Mouse (Mus musculus) embryonic facial prominence, embryonic 10.5 days (tissue): Measurements from ENCODE around the gene Crxos. TPM values are rescaled to one million over a fixed set of nuclear protein-coding genes. Genes with fewer than 3 reads are reported as not detected.

Source experiments
- DNase-seq: peaks from one replicate; pipeline ENCODE4 v3.0.0-alpha.2; 2017; ENCODE audit warnings: low spot score
- H3K27ac ChIP-seq: fragments of 300-500 bp; sonication (generic); replicated peaks from 2 replicates; pipeline ENCODE4 v1.5.1; 2016; ENCODE audit warnings: mild to moderate bottlenecking
- H3K27me3 ChIP-seq: fragments of 300-500 bp; sonication (generic); replicated peaks from 2 replicates; pipeline ENCODE4 v1.6.1; 2016; ENCODE audit warnings: low read depth, mild to moderate bottlenecking; ENCODE audit not compliant: poor library complexity, severe bottlenecking
- H3K36me3 ChIP-seq: fragments of 300-500 bp; sonication (generic); replicated peaks from 2 replicates; pipeline ENCODE4 v1.6.1; 2016; ENCODE audit warnings: mild to moderate bottlenecking, moderate library complexity
- H3K4me1 ChIP-seq: fragments of 300-500 bp; sonication (generic); 2 replicates; pipeline ENCODE4 v1.6.1; 2016
- H3K4me3 ChIP-seq: fragments of 300-500 bp; sonication (generic); 2 replicates; pipeline ENCODE4 v1.5.1; 2016; ENCODE audit warnings: mild to moderate bottlenecking, moderate library complexity
- H3K9me3 ChIP-seq: fragments of 300-500 bp; sonication (generic); 2 replicates; pipeline ENCODE4 v1.6.1; 2016; ENCODE audit warnings: mild to moderate bottlenecking
- WGBS: fragments of 180-500 bp; shearing (Covaris S2); methylation state at CpG from one replicate; pipeline ENCODE4 v1.1.7; 2016; 5-methylcytosine and 5-hydroxymethylcytosine counted together
- polyA plus RNA-seq: library from polyadenylated mRNA; unstranded; fragments of >200 nt; fragmentation: Nextera tagmentation; extraction: Ambion mirVana; gene quantifications from 2 replicates; pipeline ENCODE4 v1.2.1, GENCODE M21; 2016

Gene Crxos
- polyA plus RNA-seq, 1 experiment from 2014 or later: not detected

DNA sequence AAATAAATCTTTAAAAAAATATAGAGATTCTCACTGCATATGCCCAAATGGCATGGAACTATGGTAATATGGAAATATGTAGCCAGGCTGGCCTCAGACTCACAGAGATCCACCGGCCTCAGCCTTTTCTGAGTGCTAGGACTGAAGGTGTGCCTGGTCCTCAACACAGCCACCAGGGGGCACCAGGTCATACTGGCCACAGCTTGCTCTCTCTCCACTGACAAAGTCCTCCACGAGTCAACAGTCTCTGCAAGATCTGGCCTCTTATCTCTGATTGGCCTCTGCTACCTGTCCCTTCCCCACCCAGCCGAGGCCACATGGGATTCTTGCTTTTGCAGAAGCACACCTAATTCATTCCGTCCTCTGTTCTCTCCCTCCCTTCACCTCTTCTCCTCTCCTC lies 47.5 kb downstream of the Crxos start:
- Histone ChIP-seq H3K4me1 (peaks cover 5% of the 10 kb centered on the region; the same call in 1 of the 2 replicates), H3K9me3 (peaks cover 1% of the 10 kb centered on the region; the same call in 1 of the 2 replicates), H3K36me3 (peaks cover 3% of the 10 kb centered on the region), H3K27ac (no peak overlapping the region), H3K4me3 (no peak overlapping the region), H3K27me3 (no peaks in the 10 kb centered on the region)
- DNase-seq: peak; percentile 57
- 33% methylated on average over 4 of the region's 4 CpGs for WGBS

DNA sequence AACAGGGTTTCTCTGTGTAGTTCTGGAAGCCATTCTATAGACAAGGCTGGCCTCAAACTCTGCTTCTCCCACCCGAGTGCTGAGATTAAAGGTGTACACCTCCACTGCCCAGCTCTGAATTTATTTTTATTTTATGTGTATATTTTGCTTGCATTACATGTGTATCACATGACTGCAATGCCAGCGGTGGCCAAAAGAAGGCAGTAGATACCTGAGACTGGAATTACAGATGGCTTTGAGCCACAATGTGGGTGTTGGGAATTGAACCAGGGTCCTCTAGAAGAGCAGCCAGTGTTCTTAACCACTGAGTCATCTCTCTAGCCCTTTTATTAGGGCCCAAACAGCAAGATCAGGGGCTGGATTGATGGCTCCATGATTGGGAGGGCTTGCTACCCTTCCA lies 48.1 kb downstream of the Crxos start:
- Histone ChIP-seq H3K4me1 (peaks cover 5% of the 10 kb centered on the region; the same call in 1 of the 2 replicates), H3K36me3 (peaks cover 10% of the 10 kb centered on the region), H3K9me3 (peaks cover 6% of the 10 kb centered on the region; the same call in 1 of the 2 replicates), H3K27ac (no peak overlapping the region), H3K27me3 (no peaks in the 10 kb centered on the region), H3K4me3 (no peak overlapping the region)
- DNase-seq: no peak
- WGBS: 71% methylated on average over 2 of the region's 2 CpGs

DNA sequence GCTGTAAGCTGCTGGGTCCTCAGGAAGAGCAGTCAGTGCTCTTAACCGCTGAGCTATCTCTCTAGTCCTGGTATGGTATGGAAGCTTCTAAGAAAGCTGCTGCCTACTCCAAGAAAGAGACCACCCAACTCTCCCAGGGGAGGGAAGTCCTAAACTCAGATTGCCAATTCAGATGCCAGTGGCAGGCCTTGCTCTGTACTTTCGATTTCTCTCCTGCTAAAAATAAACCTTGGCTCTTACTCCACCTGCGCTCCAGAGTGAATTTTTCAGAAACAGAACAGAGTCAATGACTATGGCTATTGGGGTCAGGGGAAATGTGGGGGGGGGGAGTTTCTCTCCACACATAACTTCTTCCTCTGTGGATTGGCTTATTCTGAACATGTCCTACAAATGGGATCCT lies 49.2 kb downstream of the Crxos start:
- Histone ChIP-seq H3K27ac (no peak overlapping the region), H3K36me3 (peaks cover 21% of the 10 kb centered on the region), H3K27me3 (no peaks in the 10 kb centered on the region), H3K9me3 (peaks cover 6% of the 10 kb centered on the region; the same call in 1 of the 2 replicates), H3K4me1 (peaks cover 5% of the 10 kb centered on the region; the same call in 1 of the 2 replicates), H3K4me3 (no peak overlapping the region)
- 82% methylated on average over 3 of the region's 3 CpGs for WGBS
- DNase-seq: no peak

DNA sequence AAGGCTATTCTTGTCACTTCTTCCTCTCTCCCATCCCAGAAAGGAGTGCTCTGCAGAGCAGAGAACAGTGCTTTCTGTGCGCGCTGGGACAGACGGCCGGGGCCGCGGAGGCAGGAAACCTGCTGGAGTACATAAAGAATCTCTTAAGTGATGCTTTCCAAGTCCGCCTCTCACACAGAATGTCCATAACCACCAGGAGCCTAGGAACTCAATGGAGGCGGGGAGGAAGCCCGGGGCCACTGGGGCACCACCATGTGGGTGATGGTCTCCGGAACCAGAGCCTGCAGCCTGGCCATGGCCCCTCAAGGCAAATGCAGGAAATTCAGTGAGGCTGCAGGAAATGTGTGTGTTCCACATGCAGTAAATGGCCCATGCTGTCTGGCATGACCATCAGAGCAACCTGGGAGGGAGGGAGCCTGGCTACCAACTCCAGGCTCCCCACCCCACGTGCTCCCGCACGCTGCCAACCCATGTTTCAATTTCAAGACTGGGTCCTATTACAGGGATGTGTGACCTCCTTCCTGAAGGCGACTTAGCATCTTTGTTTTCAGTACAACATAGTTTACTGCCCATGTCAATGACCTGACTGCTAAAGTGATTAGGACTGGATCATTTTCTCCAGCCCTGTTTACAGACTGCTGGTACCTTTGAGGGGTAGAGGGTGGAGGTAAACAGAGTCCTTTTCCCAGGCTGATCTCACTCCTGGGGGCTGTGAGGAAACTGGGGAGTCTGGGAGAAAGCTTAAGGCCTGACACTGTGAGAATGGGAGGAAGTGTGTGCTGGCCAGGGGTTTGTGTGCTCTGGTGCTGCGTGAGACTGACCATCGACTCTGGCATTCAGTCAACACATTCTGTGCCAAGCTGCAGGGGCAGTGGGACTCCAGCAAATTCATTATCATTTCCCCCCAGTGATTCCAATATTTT lies 51.3 kb downstream of the Crxos start:
- Histone ChIP-seq H3K36me3 (peaks cover 41% of the 10 kb centered on the region), H3K9me3 (peaks cover 6% of the 10 kb centered on the region; the same call in 1 of the 2 replicates), H3K27ac (0 out of 2 replicates have a peak overlapping the region, but pooled peaks have one; percentile 14), H3K4me1 (peaks cover 5% of the 10 kb centered on the region; the same call in 1 of the 2 replicates), H3K27me3 (no peaks in the 10 kb centered on the region), H3K4me3 (no peak overlapping the region)
- WGBS: 57% methylated on average over 16 of the region's 16 CpGs
- DNase-seq: no peak

DNA sequence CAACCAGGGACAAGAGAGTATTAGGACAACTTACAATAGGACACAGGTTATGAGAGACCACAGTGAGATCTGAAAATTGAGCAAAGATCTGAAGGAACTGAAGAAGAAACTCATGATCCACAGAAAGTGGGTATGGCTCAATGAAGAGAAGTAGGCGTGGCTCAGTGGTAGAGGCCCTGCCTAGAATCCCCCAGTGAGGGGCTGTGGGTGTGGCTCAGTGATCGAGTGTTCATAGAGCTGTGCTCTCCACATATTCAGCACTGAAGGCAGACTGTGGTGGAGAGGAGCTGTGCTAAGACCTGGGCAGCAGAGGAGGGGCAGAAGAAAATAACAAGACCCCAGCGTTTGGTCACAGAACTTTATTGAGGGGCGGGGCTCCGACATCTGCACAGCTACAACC lies 55.1 kb downstream of the Crxos start:
- 92% methylated on average over 5 of the region's 5 CpGs for WGBS
- H3K27ac ChIP-seq: no peak overlapping the region
- H3K36me3 ChIP-seq: peaks cover 79% of the 10 kb centered on the region
- no peaks in the 10 kb centered on the region for H3K27me3 ChIP-seq
- H3K4me3 ChIP-seq: no peak overlapping the region
- peaks cover 5% of the 10 kb centered on the region; the same call in 1 of the 2 replicates for H3K4me1 ChIP-seq
- no peak for DNase-seq
- H3K9me3 ChIP-seq: peaks cover 6% of the 10 kb centered on the region; the same call in 1 of the 2 replicates

DNA sequence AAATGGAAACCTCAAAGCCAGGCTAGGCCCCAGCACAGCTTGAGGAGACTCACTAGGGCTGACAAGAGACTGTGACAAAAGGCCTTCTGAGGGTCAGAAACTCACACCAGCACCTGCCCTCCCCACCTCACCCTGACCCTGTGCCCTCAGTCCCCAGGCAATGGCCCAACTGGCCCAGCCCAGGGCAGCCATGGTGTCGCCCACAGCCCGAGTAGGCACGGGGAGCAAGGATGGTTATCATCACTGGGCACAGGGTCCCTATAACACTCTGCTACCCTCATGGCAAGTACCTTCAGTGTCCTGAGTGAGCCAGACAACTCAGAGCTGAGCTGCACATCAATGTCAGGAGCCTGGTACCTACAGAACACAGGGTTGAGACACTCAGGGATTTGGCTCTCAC lies 56.2 kb downstream of the Crxos start:
- H3K36me3 ChIP-seq: peaks cover 90% of the 10 kb centered on the region

DNA sequence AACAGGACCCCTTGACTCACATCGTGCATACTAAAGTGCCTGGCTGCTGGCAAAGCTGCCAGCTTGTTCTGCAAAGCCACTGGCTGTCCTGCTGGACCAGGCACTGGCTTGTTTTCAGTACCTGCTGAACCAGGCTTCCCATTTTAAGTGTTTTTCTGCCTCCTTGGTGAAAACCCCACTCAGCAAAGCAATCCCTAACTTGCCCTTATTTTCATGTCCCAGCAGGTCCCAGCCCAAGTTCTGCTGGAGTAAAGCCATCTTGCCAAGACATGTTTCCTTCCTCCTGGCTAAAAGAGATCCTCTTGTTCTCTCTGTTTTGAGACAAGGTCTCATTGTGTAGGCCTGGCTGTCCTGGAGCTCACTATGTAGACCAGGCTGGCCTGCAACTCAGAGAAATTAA lies 61.9 kb downstream of the Crxos start:
- Histone ChIP-seq H3K36me3 (peaks cover 55% of the 10 kb centered on the region), H3K27me3 (no peaks in the 10 kb centered on the region), H3K4me3 (peak overlapping the region; percentile 82), H3K27ac (no peak overlapping the region), H3K4me1 (peaks cover 32% of the 10 kb centered on the region), H3K9me3 (no peaks in the 10 kb centered on the region)
- no peak for DNase-seq
- WGBS: 94% methylated on average over 1 of the region's 1 CpGs

More for the DNA sequence above, 56.2 kb downstream of the Crxos start:
- WGBS: 90% methylated on average over 3 of the region's 3 CpGs
- peaks cover 1% of the 10 kb centered on the region; the same call in 1 of the 2 replicates for H3K4me1 ChIP-seq
- peaks cover 6% of the 10 kb centered on the region; the same call in 1 of the 2 replicates for H3K9me3 ChIP-seq
- no peak for DNase-seq
- H3K27me3 ChIP-seq: no peaks in the 10 kb centered on the region
- H3K27ac ChIP-seq: no peak overlapping the region
- H3K4me3 ChIP-seq: no peak overlapping the region

DNA sequence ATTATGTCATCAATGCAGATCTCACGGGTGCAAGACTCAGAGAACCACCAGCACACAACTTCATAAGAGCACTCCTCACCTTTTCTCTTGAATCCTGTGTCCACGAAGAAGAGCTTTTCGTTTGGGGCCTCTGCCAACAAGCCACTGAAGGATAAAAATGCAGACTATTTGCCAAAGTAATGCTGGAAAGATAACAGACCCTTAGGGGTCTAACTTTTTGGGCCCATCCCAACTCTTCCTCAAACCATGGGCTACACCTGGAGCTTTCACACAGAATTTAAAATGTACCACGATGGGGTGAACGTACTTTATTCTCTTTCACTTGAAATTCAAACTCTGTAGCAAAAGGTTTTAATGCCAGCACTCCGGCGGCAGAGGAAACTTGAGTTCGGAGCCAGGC lies 62.8 kb downstream of the Crxos start:
- 8% methylated on average over 8 of the region's 8 CpGs for WGBS

DNA sequence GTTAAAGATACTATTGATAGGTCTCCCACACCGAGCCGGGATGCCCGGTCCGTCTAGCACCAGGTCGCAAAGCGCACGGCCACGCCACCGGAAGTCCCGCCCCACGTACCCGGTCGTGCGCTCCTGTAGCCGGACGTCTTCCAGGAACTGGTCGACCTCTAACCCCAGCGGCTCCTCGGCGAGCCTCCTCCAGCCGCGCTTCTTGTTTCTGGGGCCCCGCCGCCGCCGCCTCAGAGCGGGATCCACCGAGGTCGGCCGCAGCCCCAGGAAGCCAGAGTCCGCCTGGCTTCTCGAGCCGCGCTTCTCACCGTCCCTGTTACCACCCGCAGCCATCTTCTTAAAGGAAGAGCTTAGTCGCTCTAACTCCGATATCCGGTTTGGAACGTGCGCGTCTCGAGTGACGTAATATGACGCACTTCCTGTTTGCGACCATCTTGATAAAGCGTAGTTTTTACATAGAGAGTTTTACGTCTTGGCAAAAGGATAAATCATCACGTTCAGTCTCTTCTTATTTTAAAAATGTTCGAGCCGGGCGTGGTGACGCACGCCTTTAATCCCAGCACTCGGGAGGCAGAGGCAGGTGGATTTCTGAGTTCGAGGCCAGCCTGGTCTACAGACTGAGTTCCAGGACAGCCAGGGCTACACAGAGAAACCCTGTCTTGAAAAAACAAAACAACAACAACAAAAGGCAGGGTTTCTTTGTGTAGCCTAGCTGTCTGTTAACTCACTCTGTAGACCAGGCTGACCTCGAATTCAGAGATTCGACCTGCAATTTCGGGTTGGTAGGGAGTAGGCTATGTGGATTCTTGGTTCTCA lies 63.5 kb downstream of the Crxos start, which contains the start of gene Nop53:
Nop53 (minus strand) TSS at position 354 of the 816 bp plus-strand sequence.
- peak within 1 kb of the TSS; percentile 95 for H3K27ac ChIP-seq
- H3K27me3 ChIP-seq: no peaks in the 10 kb centered on the region
- peaks cover 46% of the 10 kb centered on the region for H3K36me3 ChIP-seq
- peak; percentile 94 for DNase-seq
- WGBS: 1% methylated on average over 59 of the region's 59 CpGs
- peak within 1 kb of the TSS; percentile 82 for H3K4me3 ChIP-seq
- no peaks in the 10 kb centered on the region for H3K9me3 ChIP-seq
- H3K4me1 ChIP-seq: peaks cover 32% of the 10 kb centered on the region

More for the DNA sequence above, 62.8 kb downstream of the Crxos start:
- Histone ChIP-seq H3K36me3 (peaks cover 49% of the 10 kb centered on the region), H3K4me3 (peak overlapping the region; percentile 82), H3K9me3 (no peaks in the 10 kb centered on the region), H3K27me3 (no peaks in the 10 kb centered on the region), H3K27ac (peak overlapping the region; percentile 95), H3K4me1 (peaks cover 32% of the 10 kb centered on the region)
- DNase-seq: no peak

DNA sequence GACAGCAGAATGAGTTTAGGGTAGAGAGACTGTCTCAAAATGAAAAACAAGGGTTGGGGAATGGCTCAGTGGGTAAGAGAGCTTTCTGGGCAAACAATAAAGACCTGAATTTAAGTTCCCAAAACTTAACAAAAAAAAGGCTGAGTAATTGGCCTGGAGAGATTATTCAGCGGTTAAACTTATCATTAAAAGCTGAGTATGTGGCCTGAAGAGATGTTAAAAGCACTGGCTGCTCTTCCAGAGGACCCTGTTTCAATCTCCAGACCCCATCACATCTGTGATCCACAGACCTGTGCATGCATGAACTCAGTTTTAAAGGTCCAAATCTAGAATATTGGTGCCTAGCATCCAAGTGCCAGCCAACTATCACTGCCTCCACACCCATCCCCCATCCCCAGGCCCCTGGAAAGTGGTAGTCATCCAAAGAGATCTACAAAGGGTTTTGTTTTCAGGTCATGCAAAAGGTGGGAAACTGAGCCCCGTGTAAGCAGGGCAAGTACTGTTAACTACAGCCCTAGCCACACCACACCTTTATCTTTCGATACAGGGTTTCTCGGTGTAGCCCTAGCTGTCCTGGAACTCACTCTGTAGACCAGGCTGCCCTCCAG lies 65.3 kb downstream of the Crxos start:
- H3K36me3 ChIP-seq: peaks cover 28% of the 10 kb centered on the region
- peak overlapping the region; percentile 45 for H3K4me3 ChIP-seq
- no peaks in the 10 kb centered on the region for H3K9me3 ChIP-seq
- H3K4me1 ChIP-seq: peaks cover 32% of the 10 kb centered on the region
- 47% methylated on average over 4 of the region's 4 CpGs for WGBS
- H3K27me3 ChIP-seq: no peaks in the 10 kb centered on the region
- no peak for DNase-seq
- no peak overlapping the region for H3K27ac ChIP-seq

DNA sequence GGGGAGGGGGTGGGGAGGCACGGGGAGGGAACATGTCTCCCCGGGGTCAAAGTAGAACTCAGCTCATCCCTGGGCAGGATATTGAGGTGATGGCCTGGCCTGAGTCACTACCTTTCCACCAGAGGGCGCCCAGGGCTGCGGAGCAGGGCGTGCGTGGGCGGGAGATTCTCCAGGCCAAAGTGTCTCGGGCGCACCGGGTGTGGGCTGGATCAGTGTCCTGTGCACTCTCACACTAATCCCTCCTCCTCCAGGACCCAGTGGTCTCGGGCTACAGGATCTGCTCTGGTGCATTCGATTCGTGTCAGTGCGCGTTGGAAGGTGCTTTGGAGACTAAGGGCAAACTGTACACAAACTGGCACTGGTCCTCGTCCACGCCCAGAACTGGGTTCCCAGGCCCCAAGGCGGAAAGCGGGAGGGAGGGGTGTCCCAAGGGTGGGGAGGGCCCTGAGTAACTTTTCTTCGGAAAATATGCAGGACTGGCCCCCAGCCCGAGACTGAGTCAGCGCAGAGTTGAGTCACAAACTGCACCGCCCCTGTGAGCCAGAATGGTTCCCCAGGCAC lies 66.0 kb downstream of the Crxos start:
- H3K4me1 ChIP-seq: peaks cover 32% of the 10 kb centered on the region
- H3K9me3 ChIP-seq: peaks cover 3% of the 10 kb centered on the region; the same call in 1 of the 2 replicates
- no peaks in the 10 kb centered on the region for H3K27me3 ChIP-seq
- peak overlapping the region; percentile 45 for H3K4me3 ChIP-seq
- H3K27ac ChIP-seq: peak overlapping the region; percentile 60
- WGBS: 6% methylated on average over 23 of the region's 23 CpGs
- DNase-seq: peak; percentile 85
- peaks cover 21% of the 10 kb centered on the region for H3K36me3 ChIP-seq
